19 mouse cellular contexts compared by ENCODE assay signal in genomic region chr5:28891988-28892387, GRCm38 (mm10).
"Had no signal": no experiment of that assay in that cellular context is flagged by ENCODE, and none has a peak within 500 bp of the region (broad histone marks: within the 10 kb centered on the region; RNA-seq: fewer than 3 reads in every experiment).

No protein-coding gene starts in this region.

- H3K36me3 ChIP-seq: limb, embryonic 12.5 days; limb, embryonic 15.5 days; midbrain, embryonic 12.5 days; midbrain, embryonic 15.5 days had no signal

- H3K27me3 ChIP-seq: limb, embryonic 12.5 days; limb, embryonic 15.5 days; midbrain, embryonic 12.5 days; midbrain, embryonic 15.5 days had no signal

- ATAC-seq: liver, postnatal 0 days; lung, postnatal 0 days had no signal

- H3K9ac ChIP-seq: limb, embryonic 12.5 days; limb, embryonic 15.5 days; liver, embryonic 14.5 days; liver, postnatal 0 days; lung, embryonic 14.5 days; midbrain, embryonic 12.5 days had no signal

- DNase-seq: kidney, adult 11 months; kidney, adult 9 months; kidney, postnatal 10 days; kidney, postnatal 4 days; left cerebral cortex, postnatal 4 days; liver, postnatal 0 days; lung, embryonic 14.5 days; right cerebral cortex, postnatal 25 days; thymus, adult 2 months; thymus, postnatal 14 days; thymus, postnatal 4 days had no signal

- H3K9me3 ChIP-seq: limb, embryonic 12.5 days; limb, embryonic 15.5 days; midbrain, embryonic 12.5 days; midbrain, embryonic 15.5 days had no signal

- H3K27ac ChIP-seq: limb, embryonic 12.5 days; limb, embryonic 15.5 days; liver, embryonic 14.5 days; macrophage; midbrain, embryonic 12.5 days; midbrain, embryonic 15.5 days had no signal

- H3K4me2 ChIP-seq: limb, embryonic 12.5 days; limb, embryonic 15.5 days; liver, embryonic 11.5 days; lung, embryonic 14.5 days; midbrain, embryonic 12.5 days; midbrain, embryonic 15.5 days had no signal

- H3K4me3 ChIP-seq: limb, embryonic 12.5 days; limb, embryonic 15.5 days; midbrain, embryonic 12.5 days; midbrain, embryonic 15.5 days had no signal

- H3K4me1 ChIP-seq: limb, embryonic 12.5 days; limb, embryonic 15.5 days had no signal
